Mouse (Mus musculus) heart, embryonic 16.5 days (tissue): ENCODE measurements around the gene Olfr1034. TPM values are rescaled to one million over a fixed set of nuclear protein-coding genes. Genes with fewer than 3 reads are reported as not detected.
"Not testable (repeated sequence)": the region's sequence is repeated elsewhere in the genome, so short reads cannot be mapped to it uniquely, and the experiment has no call there.

ENCODE experiments used
- ATAC-seq: fragments of 200-750 bp; cut with Nextera tagmentation; replicated peaks from 2 replicates; pipeline ENCODE4 v1.8.0; 2017; ENCODE audit warnings: moderate number of reproducible peaks; ENCODE audit not compliant: insufficient read depth, low FRiP score; ENCODE audit errors: extremely low read depth
- H3K27ac ChIP-seq: fragments of 300-500 bp; sonication (generic); 2 replicates; pipeline ENCODE4 v1.5.1; 2014; ENCODE audit warnings: mild to moderate bottlenecking, low read length, control low read depth, moderate library complexity
- H3K27me3 ChIP-seq: fragments of 300-500 bp; sonication (generic); 2 replicates; pipeline ENCODE4 v1.6.1; 2014; ENCODE audit warnings: low read length, mixed read lengths; ENCODE audit not compliant: control insufficient read depth, insufficient read depth
- H3K36me3 ChIP-seq: fragments of 300-500 bp; sonication (generic); 2 replicates; pipeline ENCODE4 v1.6.1; 2014; ENCODE audit not compliant: control insufficient read depth, insufficient read depth
- H3K4me1 ChIP-seq: fragments of 300-500 bp; sonication (generic); 2 replicates; pipeline ENCODE4 v1.6.1; 2014; ENCODE audit warnings: low read length, mixed read lengths; ENCODE audit not compliant: control insufficient read depth, insufficient read depth
- H3K4me2 ChIP-seq: fragments of 300-500 bp; sonication (generic); 2 replicates; pipeline ENCODE4 v1.6.1; 2014; ENCODE audit warnings: low read depth, mild to moderate bottlenecking, control low read depth, low read length
- H3K4me3 ChIP-seq: fragments of 300-500 bp; sonication (generic); 2 replicates; pipeline ENCODE4 v1.5.1; 2014; ENCODE audit warnings: mild to moderate bottlenecking, control low read depth, low read length
- H3K9ac ChIP-seq: fragments of 300-500 bp; sonication (generic); 2 replicates; pipeline ENCODE4 v1.6.1; 2014; ENCODE audit warnings: low read length, control low read depth
- H3K9me3 ChIP-seq: fragments of 300-500 bp; sonication (generic); replicated peaks from 2 replicates; pipeline ENCODE4 v1.6.1; 2016; ENCODE audit warnings: low read length; ENCODE audit not compliant: control insufficient read depth
- WGBS: fragments of 180-500 bp; shearing (Covaris S2); extraction: QIAGEN DNeasy Blood & Tissue Kit; methylation state at CpG from one replicate; pipeline ENCODE4 v1.1.7; 2014; 5-methylcytosine and 5-hydroxymethylcytosine counted together
- polyA plus RNA-seq: library from polyadenylated mRNA; unstranded; fragments of >200 nt; fragmentation: Nextera tagmentation; extraction: Ambion mirVana; gene quantifications from 2 replicates; pipeline ENCODE4 v1.2.1, GENCODE M21; 2015

The Olfr1034 gene
- 0.07 TPM in 1 of 2 replicates, not detected in the other for polyA plus RNA-seq

GRCm38 (mm10) chr2:86045561-86045960, at the start of gene Olfr1034:
Gene Olfr1034, plus strand, starts transcription at chr2:86045861.
- H3K4me2 ChIP-seq: no peak within 1 kb of the TSS
- no peak for ATAC-seq
- no peaks in the 10 kb centered on the region for H3K9me3 ChIP-seq

GRCm38 (mm10) chr2:86005240-86005639, 40.4 kb upstream of the Olfr1034 start, which contains the start of gene Olfr1032:
Gene Olfr1032, plus strand, starts transcription at chr2:86005540.
- H3K4me1 ChIP-seq: no peaks in the 10 kb centered on the region
- no peak for ATAC-seq
- no peaks in the 10 kb centered on the region for H3K36me3 ChIP-seq
- H3K27ac ChIP-seq: no peak within 1 kb of the TSS
- H3K27me3 ChIP-seq: no peaks in the 10 kb centered on the region
- 79% methylated on average over 7 of the region's 7 CpGs for WGBS
- no peak within 1 kb of the TSS for H3K4me3 ChIP-seq
- H3K9ac ChIP-seq: no peak within 1 kb of the TSS
- no peaks in the 10 kb centered on the region for H3K9me3 ChIP-seq
- no peak within 1 kb of the TSS for H3K4me2 ChIP-seq

More at GRCm38 (mm10) chr2:86045561-86045960, at the start of gene Olfr1034:
- Histone ChIP-seq H3K36me3 (no peaks in the 10 kb centered on the region), H3K27me3 (no peaks in the 10 kb centered on the region), H3K27ac (no peak within 1 kb of the TSS), H3K9ac (no peak within 1 kb of the TSS), H3K4me3 (no peak within 1 kb of the TSS), H3K4me1 (no peaks in the 10 kb centered on the region)

- not testable (repeated sequence) for ATAC-seq, H3K27me3 ChIP-seq, H3K36me3 ChIP-seq, H3K4me1 ChIP-seq, H3K9me3 ChIP-seq
- Histone ChIP-seq H3K9ac (peak within 1 kb of the TSS; percentile 57), H3K4me3 (peak within 1 kb of the TSS; percentile 54), H3K27ac (peak within 1 kb of the TSS; percentile 73), H3K4me2 (peak within 1 kb of the TSS; percentile 62)
- WGBS: under 1% methylated on average over 10 of the region's 11 CpGs
These were observed 25.3 kb upstream of the Olfr1034 start, which contains the start of gene Olfr1033 for GRCm38 (mm10) chr2:86020406-86020805. Gene Olfr1033, plus strand, starts transcription at chr2:86020633.

DNA sequence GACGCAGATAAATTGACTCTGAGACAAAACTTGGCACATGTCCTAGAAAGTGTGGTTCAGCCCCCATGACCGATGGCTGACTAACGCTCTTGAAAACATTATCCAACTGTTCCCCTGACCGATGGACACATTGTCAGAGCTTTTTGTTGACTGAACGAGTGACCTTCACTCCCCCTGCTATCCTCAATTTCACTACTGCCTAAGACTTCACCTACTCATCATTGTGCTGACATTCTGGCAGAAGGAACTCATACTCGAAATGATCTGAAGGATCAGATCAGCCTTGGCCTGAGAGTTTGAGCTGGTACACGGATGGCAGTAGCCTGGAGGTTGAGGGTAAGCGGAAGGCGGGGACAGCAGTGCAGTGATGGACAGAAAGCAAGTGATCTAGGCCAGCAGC, 24.1 kb upstream of the Olfr1034 start:
- not testable (repeated sequence) for H3K9me3 ChIP-seq, H3K4me3 ChIP-seq, H3K9ac ChIP-seq, H3K4me1 ChIP-seq, ATAC-seq, H3K4me2 ChIP-seq, H3K36me3 ChIP-seq, H3K27me3 ChIP-seq, H3K27ac ChIP-seq
- 25% methylated on average over 3 of the region's 9 CpGs for WGBS

DNA sequence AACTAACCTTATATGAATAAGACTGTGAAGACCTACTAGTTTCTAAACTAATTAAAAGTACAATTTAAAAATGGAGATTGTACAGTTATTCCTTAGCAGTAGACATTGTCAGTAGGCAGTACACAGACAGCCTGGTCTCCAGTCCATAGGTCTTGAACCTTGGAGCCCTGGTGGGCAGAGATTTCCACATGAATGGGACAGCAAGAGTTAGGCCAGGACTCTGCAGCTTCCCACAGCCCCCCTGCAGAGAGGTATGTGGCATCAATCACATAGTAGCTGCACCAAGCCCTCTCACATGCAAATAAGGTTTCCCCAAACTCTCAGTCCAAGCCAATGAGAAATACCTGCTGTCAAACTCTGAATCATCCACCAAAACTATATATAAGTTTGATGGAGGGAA, 5.1 kb downstream of the Olfr1034 start:
- H3K9me3 ChIP-seq, H3K4me3 ChIP-seq, ATAC-seq, H3K27me3 ChIP-seq, H3K4me1 ChIP-seq, H3K27ac ChIP-seq, H3K9ac ChIP-seq, H3K36me3 ChIP-seq, H3K4me2 ChIP-seq: not testable (repeated sequence)

GRCm38 (mm10) chr2:86063766-86064165, 18.1 kb downstream of the Olfr1034 start:
- ATAC-seq, H3K4me3 ChIP-seq, H3K27ac ChIP-seq, H3K27me3 ChIP-seq, H3K9me3 ChIP-seq, H3K36me3 ChIP-seq, H3K4me2 ChIP-seq, H3K9ac ChIP-seq, H3K4me1 ChIP-seq: not testable (repeated sequence)
- 90% methylated on average over 2 of the region's 2 CpGs for WGBS

GRCm38 (mm10) chr2:86070189-86070588, 24.5 kb downstream of the Olfr1034 start:
- H3K4me3 ChIP-seq: no peak overlapping the region
- no peak overlapping the region for H3K27ac ChIP-seq
- ATAC-seq: no peak
- H3K36me3 ChIP-seq: no peaks in the 10 kb centered on the region
- no peaks in the 10 kb centered on the region for H3K27me3 ChIP-seq
- no peaks in the 10 kb centered on the region for H3K9me3 ChIP-seq
- no peak overlapping the region for H3K9ac ChIP-seq
- WGBS: 94% methylated on average over 8 of the region's 8 CpGs
- no peaks in the 10 kb centered on the region for H3K4me1 ChIP-seq
- no peak overlapping the region for H3K4me2 ChIP-seq

DNA sequence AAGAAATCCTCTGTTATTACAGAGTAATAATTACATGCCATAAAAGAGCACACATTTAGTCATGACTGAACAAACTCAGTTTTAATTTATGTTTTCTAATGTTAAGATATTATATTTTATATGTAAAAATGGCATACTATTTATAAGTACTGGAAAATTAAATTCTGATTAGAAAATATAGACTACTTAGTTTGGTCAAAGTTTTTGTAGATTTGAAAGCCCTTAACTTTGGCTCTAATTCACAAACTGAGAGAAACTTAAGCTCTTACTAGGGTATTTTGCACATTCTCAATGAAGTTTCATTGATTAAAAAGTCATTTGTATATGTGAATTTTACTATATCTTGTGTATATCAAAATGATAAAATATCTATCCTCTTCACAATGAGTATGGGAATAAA, 28.0 kb downstream of the Olfr1034 start, which contains the start of gene Olfr1036:
Gene Olfr1036 (plus strand): TSS at position 301 of the 400 bp plus-strand sequence.
- H3K4me3 ChIP-seq, H3K9me3 ChIP-seq, H3K27me3 ChIP-seq, H3K4me1 ChIP-seq, ATAC-seq, H3K4me2 ChIP-seq, H3K27ac ChIP-seq, H3K36me3 ChIP-seq, H3K9ac ChIP-seq: not testable (repeated sequence)

DNA sequence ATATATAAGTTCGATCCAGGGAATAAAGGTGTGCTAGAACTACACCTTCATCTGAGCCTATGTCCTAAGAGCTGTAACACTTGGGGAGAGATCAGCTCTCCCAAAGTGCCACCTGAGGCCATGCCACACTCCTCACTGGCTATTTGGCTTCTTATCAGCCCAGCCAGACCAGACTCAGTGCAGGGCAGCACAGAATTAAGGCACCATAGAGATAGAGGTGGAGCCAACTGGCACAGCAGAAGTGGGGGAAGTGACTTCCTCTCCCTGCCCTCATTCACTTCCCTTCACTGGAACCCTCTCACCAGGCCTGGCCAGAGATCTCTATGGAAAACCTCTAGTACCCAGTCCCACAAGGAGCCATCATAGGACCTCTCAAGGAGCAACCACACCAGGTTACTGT, 34.8 kb downstream of the Olfr1034 start:
- WGBS: 70% methylated on average over 1 of the region's 1 CpGs
- H3K4me2 ChIP-seq: not testable (repeated sequence)

More for the DNA sequence above, 34.8 kb downstream of the Olfr1034 start:
- H3K36me3 ChIP-seq, H3K27ac ChIP-seq, H3K9me3 ChIP-seq, H3K27me3 ChIP-seq, H3K9ac ChIP-seq, H3K4me1 ChIP-seq, ATAC-seq, H3K4me3 ChIP-seq: not testable (repeated sequence)
